Mouse (Mus musculus): ENCODE results near the gene Slc23a3. TPM values are rescaled to one million over a fixed set of nuclear protein-coding genes. Genes with fewer than 3 reads are reported as not detected.

The Slc23a3 gene
- polyA plus RNA-seq, 1 experiment from 2014 or later = 6.2 TPM

DNA sequence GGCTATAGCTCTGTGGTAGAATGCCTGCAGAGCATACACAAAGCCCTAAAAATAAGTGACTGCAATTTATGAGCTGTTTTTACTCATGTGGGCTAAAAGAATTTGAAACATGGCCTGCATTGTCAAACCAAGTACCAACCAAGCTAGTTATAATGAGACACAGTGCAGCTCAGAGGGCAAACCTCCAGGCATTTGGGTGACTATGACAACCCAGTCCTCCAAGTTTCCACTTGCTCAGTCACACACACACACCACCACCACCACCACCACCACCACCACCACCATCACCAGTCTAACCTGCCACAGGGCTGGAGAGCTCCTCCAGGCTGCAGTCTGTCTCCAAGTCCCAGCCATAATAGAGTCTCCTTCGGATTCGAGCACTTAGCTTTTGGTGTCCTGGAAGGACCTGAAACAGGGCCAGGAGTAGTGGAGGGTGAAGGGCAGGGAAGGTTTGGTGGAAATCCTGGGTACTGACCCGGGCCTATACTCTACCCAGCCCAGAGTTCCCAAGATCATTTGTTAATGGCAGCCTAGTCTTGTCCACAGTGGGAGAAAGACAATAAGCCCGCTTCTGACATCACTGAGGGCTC is 7.0 kb upstream of the Slc23a3 start:
- ATAC-seq (ENCODE audit: low FRiP score, low TSS enrichment) = peak; percentile 20; the same call in 1 of the 2 replicates
- peak overlapping the region; percentile 94 for H3K4me2 ChIP-seq (replicated peaks; ENCODE audit: low read depth, low read length)
- H3K4me3 ChIP-seq (ENCODE audit: low read length) = peak overlapping the region; percentile 90
- H3K27ac ChIP-seq (ENCODE audit: low read length) = peak overlapping the region; percentile 98
- WGBS = 67% methylated on average over 4 of the region's 4 CpGs
- no peaks in the 10 kb centered on the region for H3K27me3 ChIP-seq (ENCODE audit: insufficient read depth, low read length)
- peak overlapping the region; percentile 94 for H3K9ac ChIP-seq (replicated peaks; ENCODE audit: low read length)
- H3K4me1 ChIP-seq (ENCODE audit: insufficient read depth, low read length) = peaks cover 16% of the 10 kb centered on the region
- peaks cover 42% of the 10 kb centered on the region for H3K36me3 ChIP-seq (ENCODE audit: insufficient read depth, low read length)
- H3K9me3 ChIP-seq (ENCODE audit: low read length) = no peaks in the 10 kb centered on the region

DNA sequence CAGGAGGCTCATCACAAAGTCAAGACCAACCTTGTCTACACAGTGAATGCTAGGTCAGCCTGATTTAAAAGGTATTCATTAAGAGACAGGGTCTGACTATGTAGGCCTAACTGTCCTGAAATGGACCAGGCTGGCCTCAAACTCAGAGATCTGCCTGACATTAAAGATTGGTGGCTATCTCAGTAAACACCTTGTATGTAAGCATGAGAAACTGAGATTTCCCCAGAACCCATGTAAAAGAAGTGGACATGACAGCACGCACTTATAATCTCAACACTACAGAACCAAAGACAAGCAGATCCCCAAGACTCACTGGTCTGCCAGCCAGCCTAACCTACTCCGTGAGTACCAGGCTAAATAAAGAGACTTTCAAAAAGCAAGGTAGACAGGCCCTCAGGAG is 4.8 kb upstream of the Slc23a3 start:
- 98% methylated on average over 2 of the region's 2 CpGs for WGBS
- Histone ChIP-seq H3K4me1 (ENCODE audit: insufficient read depth, low read length) (peaks cover 9% of the 10 kb centered on the region), H3K9ac (replicated peaks; ENCODE audit: low read length) (no peak overlapping the region), H3K36me3 (ENCODE audit: insufficient read depth, low read length) (peaks cover 37% of the 10 kb centered on the region), H3K4me3 (ENCODE audit: low read length) (no peak overlapping the region), H3K27me3 (ENCODE audit: insufficient read depth, low read length) (no peaks in the 10 kb centered on the region), H3K4me2 (replicated peaks; ENCODE audit: low read depth, low read length) (no peak overlapping the region), H3K27ac (ENCODE audit: low read length) (no peak overlapping the region), H3K9me3 (ENCODE audit: low read length) (no peaks in the 10 kb centered on the region)
- no peak for ATAC-seq (ENCODE audit: low FRiP score, low TSS enrichment)

DNA sequence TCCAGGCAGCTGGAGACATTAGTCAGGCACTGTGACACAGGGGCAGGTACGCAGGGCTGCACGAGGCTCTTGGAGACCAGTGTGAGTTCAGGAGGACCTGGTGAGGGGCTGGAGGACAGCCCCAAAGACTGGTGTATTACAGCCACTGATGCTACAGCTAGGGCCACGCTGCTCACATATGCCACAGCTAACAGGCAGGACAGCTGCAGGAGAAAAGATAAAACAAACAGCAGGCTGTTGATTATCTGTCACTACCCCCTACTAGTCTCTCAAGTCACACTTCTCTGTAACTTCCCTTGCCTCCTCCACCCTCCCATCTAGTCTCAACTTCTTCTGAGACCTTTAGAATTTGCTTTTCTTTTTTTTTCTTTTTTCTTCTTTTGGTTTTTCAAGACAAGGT is 3.0 kb upstream of the Slc23a3 start:
- Histone ChIP-seq H3K9me3 (ENCODE audit: low read length) (no peaks in the 10 kb centered on the region), H3K36me3 (ENCODE audit: insufficient read depth, low read length) (peaks cover 37% of the 10 kb centered on the region), H3K4me2 (replicated peaks; ENCODE audit: low read depth, low read length) (no peak overlapping the region), H3K27ac (ENCODE audit: low read length) (no peak overlapping the region), H3K4me1 (ENCODE audit: insufficient read depth, low read length) (peaks cover 10% of the 10 kb centered on the region; the same call in 1 of the 2 replicates), H3K9ac (replicated peaks; ENCODE audit: low read length) (no peak overlapping the region), H3K4me3 (ENCODE audit: low read length) (no peak overlapping the region), H3K27me3 (ENCODE audit: insufficient read depth, low read length) (no peaks in the 10 kb centered on the region)
- ATAC-seq (ENCODE audit: low FRiP score, low TSS enrichment) = no peak
- WGBS = 68% methylated on average over 3 of the region's 3 CpGs

DNA sequence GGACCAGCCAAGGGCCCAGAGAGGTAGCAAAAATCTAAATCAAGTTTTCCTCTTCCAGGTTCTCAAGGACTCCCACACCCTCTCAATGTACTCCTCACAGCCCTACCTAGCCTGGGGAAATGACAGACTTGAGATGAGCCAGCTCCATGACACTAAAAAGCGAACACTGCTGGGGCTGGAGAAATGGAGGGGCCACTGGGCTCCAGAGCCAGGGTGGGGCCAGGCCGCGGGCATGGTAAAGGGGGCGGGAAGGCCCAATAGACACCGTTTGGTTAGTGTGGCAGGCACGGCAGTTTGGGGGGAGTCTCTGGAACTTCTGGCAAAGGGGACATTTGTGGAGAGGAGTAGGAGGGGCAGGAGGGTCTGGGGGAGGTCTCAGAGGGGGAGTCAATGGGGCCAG is 2.6 kb upstream of the Slc23a3 start:
- Histone ChIP-seq H3K9ac (replicated peaks; ENCODE audit: low read length) (no peak overlapping the region), H3K27ac (ENCODE audit: low read length) (no peak overlapping the region), H3K4me2 (replicated peaks; ENCODE audit: low read depth, low read length) (no peak overlapping the region), H3K4me3 (ENCODE audit: low read length) (no peak overlapping the region), H3K9me3 (ENCODE audit: low read length) (no peaks in the 10 kb centered on the region), H3K27me3 (ENCODE audit: insufficient read depth, low read length) (no peaks in the 10 kb centered on the region), H3K36me3 (ENCODE audit: insufficient read depth, low read length) (peaks cover 37% of the 10 kb centered on the region), H3K4me1 (ENCODE audit: insufficient read depth, low read length) (peaks cover 10% of the 10 kb centered on the region; the same call in 1 of the 2 replicates)
- no peak for ATAC-seq (ENCODE audit: low FRiP score, low TSS enrichment)
- WGBS = 77% methylated on average over 6 of the region's 6 CpGs

DNA sequence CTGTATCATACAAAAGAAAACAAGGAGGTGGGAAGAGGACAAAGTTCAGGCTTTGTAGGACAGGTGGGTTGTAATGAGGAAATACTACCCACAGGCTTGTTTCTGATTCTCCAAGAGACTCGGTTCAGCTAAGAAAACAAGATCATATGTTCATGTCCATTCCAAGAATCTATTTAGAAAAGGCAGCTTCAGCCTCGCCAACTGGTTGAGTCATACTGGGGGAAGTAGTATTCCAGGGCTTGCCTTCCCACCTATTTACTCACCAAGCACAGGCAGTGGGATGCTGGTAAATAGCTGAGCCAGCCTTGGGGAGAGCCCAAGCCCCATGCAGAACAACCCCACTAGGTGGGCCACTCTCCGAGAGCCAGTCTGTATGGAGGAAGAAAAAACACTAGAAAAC is 5.0 kb downstream of the Slc23a3 start:
- ATAC-seq (ENCODE audit: low FRiP score, low TSS enrichment) = no peak
- Histone ChIP-seq H3K9ac (replicated peaks; ENCODE audit: low read length) (no peak overlapping the region), H3K4me3 (ENCODE audit: low read length) (no peak overlapping the region), H3K9me3 (ENCODE audit: low read length) (no peaks in the 10 kb centered on the region), H3K27ac (ENCODE audit: low read length) (no peak overlapping the region), H3K36me3 (ENCODE audit: insufficient read depth, low read length) (no peaks in the 10 kb centered on the region), H3K27me3 (ENCODE audit: insufficient read depth, low read length) (no peaks in the 10 kb centered on the region), H3K4me1 (ENCODE audit: insufficient read depth, low read length) (0 out of 2 replicates have a peak, but pooled peaks cover 9% of the 10 kb centered on the region), H3K4me2 (replicated peaks; ENCODE audit: low read depth, low read length) (no peak overlapping the region)
- 72% methylated on average over 3 of the region's 3 CpGs for WGBS

DNA sequence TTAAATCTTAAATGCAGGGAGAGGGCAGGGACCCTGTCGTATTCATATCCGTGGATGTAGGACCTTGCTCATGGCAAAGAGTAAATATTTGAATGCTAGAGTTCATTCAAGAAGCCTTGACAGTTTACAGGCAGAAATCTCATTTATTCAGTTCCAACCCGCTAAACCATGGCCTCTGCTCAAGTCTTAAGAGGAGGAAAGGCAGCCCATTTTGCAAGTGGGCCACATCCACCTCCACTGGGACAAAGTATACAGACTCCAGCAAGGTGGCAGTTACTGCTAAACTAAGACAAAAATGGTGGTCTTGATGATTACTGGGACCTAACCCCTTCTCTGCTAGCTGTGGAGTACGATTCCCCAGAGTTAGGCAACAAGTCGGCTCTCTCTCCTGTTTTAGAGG is 8.3 kb downstream of the Slc23a3 start:
- peak overlapping the region; percentile 78 for H3K9ac ChIP-seq (replicated peaks; ENCODE audit: low read length)
- peak overlapping the region; percentile 99 for H3K27ac ChIP-seq (ENCODE audit: low read length)

DNA sequence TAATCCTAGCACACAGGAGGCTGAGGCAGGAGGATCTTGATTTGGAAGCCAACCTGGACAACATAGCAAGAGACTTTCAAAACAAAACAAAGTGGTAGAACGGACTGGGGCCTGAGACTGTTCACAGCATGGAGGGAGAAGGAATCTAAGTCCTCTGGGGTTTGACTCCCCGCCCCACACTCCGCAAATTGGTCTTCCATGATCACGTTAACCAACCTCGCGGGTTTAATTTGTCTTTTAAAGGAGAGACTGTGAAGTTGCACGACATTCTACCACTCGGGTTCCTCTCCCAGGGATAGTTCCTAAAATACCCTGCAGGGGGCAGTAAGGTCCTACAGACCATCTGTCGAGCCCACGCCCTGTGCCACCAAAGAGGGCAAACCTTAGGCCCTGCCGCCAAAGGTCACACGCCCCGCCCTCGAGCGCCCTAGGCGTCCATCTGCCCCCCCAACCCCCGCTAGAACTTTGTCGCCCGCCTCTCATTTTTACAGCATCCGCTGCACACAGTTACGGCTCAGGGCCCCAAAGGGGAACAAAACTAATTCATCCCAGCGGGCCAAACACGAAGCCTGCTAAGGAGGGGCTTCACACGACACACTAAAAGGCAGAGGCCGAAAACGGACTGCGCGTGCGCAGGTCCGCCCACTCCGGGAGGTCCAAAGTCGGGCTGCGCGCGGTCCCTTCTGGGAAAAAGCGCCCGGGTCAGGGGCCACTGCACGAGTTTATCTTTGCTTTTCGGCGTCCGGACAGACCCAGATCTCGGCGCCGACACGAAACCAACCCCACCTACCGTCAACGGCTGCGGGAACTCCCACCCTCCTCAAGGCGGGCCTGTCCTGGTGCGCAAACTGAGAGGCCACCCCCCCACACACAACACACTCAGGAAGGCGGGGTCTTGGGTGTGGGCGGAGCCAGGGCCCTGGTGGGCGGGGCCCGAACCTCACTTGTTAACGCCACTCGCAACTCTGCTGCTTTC is 9.1 kb downstream of the Slc23a3 start, which contains the start of gene Nhej1:
Nhej1 (minus strand) TSS at position 855 of the 976 bp plus-strand sequence.
- H3K4me1 ChIP-seq (ENCODE audit: insufficient read depth, low read length) = 0 out of 2 replicates have a peak, but pooled peaks cover 5% of the 10 kb centered on the region
- H3K4me3 ChIP-seq (ENCODE audit: low read length) = peak within 1 kb of the TSS; percentile 57
- no peaks in the 10 kb centered on the region for H3K9me3 ChIP-seq (ENCODE audit: low read length)
- H3K36me3 ChIP-seq (ENCODE audit: insufficient read depth, low read length) = no peaks in the 10 kb centered on the region
- H3K9ac ChIP-seq (replicated peaks; ENCODE audit: low read length) = peak within 1 kb of the TSS; percentile 78
- H3K4me2 ChIP-seq (replicated peaks; ENCODE audit: low read depth, low read length) = peak within 1 kb of the TSS; percentile 57
- peak; percentile 97 for ATAC-seq (ENCODE audit: low FRiP score, low TSS enrichment)
- H3K27ac ChIP-seq (ENCODE audit: low read length) = peak within 1 kb of the TSS; percentile 99
- H3K27me3 ChIP-seq (ENCODE audit: insufficient read depth, low read length) = no peaks in the 10 kb centered on the region
- 1% methylated on average over 56 of the region's 56 CpGs for WGBS

More for the DNA sequence above, 8.3 kb downstream of the Slc23a3 start:
- H3K9me3 ChIP-seq (ENCODE audit: low read length) = no peaks in the 10 kb centered on the region
- H3K27me3 ChIP-seq (ENCODE audit: insufficient read depth, low read length) = no peaks in the 10 kb centered on the region
- 37% methylated on average over 5 of the region's 5 CpGs for WGBS
- peak overlapping the region; percentile 57 for H3K4me2 ChIP-seq (replicated peaks; ENCODE audit: low read depth, low read length)
- 0 out of 2 replicates have a peak, but pooled peaks cover 5% of the 10 kb centered on the region for H3K4me1 ChIP-seq (ENCODE audit: insufficient read depth, low read length)
- ATAC-seq (ENCODE audit: low FRiP score, low TSS enrichment) = no peak
- peak overlapping the region; percentile 57 for H3K4me3 ChIP-seq (ENCODE audit: low read length)
- no peaks in the 10 kb centered on the region for H3K36me3 ChIP-seq (ENCODE audit: insufficient read depth, low read length)

DNA sequence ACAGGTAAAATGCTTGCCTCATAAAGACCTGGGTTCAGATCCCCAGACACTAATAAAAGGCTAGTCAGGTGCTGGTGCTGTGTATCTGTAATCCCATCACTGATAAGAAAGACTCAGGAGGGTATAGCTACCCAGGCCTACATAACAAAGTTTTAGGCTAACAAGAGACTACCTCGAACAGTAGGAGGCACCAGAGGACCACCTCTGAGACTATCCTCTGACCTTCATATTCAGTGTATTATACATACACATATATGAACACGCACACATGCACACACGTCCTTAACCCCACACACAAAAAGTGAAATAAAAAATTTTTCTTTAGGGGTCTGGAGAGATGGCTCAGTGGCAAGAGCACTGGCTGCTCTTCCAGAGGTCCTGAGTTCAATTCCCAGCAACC is 11.5 kb downstream of the Slc23a3 start:
- Histone ChIP-seq H3K27ac (ENCODE audit: low read length) (no peak overlapping the region), H3K4me1 (ENCODE audit: insufficient read depth, low read length) (0 out of 2 replicates have a peak, but pooled peaks cover 5% of the 10 kb centered on the region), H3K27me3 (ENCODE audit: insufficient read depth, low read length) (no peaks in the 10 kb centered on the region), H3K9ac (replicated peaks; ENCODE audit: low read length) (no peak overlapping the region), H3K4me3 (ENCODE audit: low read length) (no peak overlapping the region), H3K9me3 (ENCODE audit: low read length) (no peaks in the 10 kb centered on the region), H3K4me2 (replicated peaks; ENCODE audit: low read depth, low read length) (no peak overlapping the region), H3K36me3 (ENCODE audit: insufficient read depth, low read length) (no peaks in the 10 kb centered on the region)
- no peak for ATAC-seq (ENCODE audit: low FRiP score, low TSS enrichment)
- 78% methylated on average over 3 of the region's 3 CpGs for WGBS
